Mouse (Mus musculus) c-Kit-positive CD71-positive TER-119-positive erythroid progenitor cells, embryonic 14.5 days (primary cell): ENCODE results near the gene 4930583I09Rik.

ENCODE experiments used
- DNase-seq: peaks from one replicate; pipeline ENCODE4 v3.0.0-alpha.2; 2013; ENCODE audit warnings: low spot score

Gene 4930583I09Rik

DNA sequence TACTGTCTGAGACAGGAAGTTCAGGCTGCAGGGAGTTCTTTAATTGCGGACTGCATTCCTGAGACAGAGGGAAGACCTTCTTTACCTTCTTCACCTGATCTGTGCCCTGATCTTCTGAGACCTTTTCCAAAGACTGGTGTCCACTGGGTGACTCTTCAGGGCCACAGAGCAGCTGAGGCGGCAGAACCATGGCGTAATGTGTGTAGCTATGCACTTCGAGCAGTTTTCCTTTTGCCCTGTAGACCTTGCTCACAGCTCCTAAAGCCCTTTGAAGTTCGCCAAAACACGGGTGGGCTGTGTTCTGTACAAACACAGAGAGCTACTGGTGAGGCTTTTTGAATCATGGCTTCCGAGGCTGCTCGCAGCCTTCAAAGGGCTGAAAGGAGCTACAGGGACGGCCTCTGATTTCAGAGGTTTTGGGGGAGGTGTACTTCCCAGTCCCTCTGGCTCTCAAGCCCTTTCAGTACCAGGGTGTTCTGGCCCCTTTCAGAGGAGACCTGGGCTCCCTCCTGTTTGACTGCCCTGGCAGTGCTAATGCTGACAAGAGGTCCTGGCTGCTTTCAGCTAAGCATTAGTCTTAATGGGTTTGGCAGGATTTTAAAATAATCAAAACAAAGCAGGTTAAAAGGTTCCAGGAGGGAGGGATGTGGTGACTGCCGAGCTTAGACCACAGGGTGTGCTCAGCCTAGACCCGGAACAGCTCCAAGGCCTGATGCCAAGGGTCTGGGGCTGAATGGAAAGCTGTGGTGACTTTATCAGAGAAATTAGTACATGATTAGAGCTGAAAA lies 33.5 kb downstream of the 4930583I09Rik start:
- DNase-seq, result no peak

DNA sequence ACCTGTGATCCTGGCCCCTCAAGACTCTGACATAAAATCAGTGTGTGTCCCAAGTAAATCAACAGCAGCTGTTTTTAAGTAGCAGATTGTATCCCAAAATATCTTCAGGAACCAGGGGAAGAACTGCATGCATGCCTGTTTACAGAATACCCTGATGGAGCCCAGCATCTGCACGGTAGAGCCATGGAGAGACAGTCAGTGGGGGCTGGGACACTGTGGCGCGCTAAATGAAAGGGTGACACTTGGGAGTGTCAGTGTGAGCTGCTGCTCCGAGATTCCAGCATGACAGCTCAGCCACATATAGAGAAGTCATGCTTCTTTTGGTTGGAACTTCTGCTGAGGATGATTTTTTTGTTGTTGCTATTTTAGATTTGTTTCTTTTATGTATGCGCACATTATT lies 43.2 kb downstream of the 4930583I09Rik start:
- DNase-seq, result no peak

- no peak for DNase-seq
These were observed 43.8 kb downstream of the 4930583I09Rik start for GRCm38 (mm10) chr17:64792076-64792475.

DNA sequence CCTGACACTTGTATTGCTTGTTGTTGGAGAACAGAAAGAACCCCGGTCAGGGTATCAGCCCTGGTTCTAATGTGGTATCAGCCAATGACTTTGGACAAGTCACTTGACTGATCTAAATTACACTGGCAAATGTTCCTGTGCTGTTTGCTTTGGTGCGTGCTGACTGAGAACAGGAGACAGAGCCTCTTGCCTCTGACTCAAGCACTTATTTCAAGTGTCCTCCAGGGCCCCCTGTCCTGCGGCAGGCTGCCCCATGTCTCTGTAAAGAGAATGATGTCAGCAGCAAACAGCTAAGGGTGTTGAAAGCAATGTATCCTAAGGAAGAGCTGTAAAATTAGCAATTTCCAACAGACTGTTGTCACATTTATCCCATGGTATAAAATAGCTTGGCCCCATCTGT lies 46.7 kb downstream of the 4930583I09Rik start:
- DNase-seq, result no peak

GRCm38 (mm10) chr17:64788301-64788700 lies 47.6 kb downstream of the 4930583I09Rik start:
- no peak for DNase-seq

GRCm38 (mm10) chr17:64785961-64786360 lies 49.9 kb downstream of the 4930583I09Rik start:
- no peak for DNase-seq
